Mouse (Mus musculus) lung, adult 2 months (tissue): Measurements from ENCODE around the gene Ltv1.

Experiments
- CTCF ChIP-seq: fragments of 200-500 bp; IDR thresholded peaks from 2 replicates; pipeline ENCODE4 v1.5.1; 2011; ENCODE audit warnings: mild to moderate bottlenecking, low read length, control low read depth; ENCODE audit not compliant: insufficient read depth
- POLR2A ChIP-seq: fragments of 200-500 bp; IDR thresholded peaks from 2 replicates; pipeline ENCODE4 v1.6.1; 2011; ENCODE audit warnings: low read depth, mild to moderate bottlenecking, control low read depth, low read length, borderline replicate concordance; ENCODE audit errors: extremely low read depth

- no peak for TF ChIP-seq CTCF
- TF ChIP-seq POLR2A: no peak
Measured at GRCm38 (mm10) chr10:13175866-13176265, 17.1 kb downstream of the Ltv1 start.
